Mouse (Mus musculus) activated CD4-positive, CD25-positive, alpha-beta regulatory T cell (primary cell): ENCODE results near the gene Dhrs4. TPM values are rescaled to one million over a fixed set of nuclear protein-coding genes. Genes with fewer than 3 reads are reported as not detected.

Source experiments
- polyA plus RNA-seq, 2 experiments: library from polyadenylated mRNA; unstranded; fragments of 100-300 nt; shearing (Covaris generic); gene quantifications; one replicate each; pipeline ENCODE4 v1.2.1; 2017

Gene Dhrs4
- polyA plus RNA-seq = 10 to 100 TPM; 46.9 to 50.3 TPM

GRCm38 (mm10) chr14:55478651-55479599, at the start of gene Dhrs4:
Gene Dhrs4, plus strand, starts transcription at chr14:55478758.

GRCm38 (mm10) chr14:55490361-55491201, 12.0 kb downstream of the Dhrs4 start, which contains the start of gene Carmil3:
Gene Carmil3, plus strand, starts transcription at chr14:55490651.

GRCm38 (mm10) chr14:55510125-55510731, 31.7 kb downstream of the Dhrs4 start, which contains the start of gene Cpne6:
Gene Cpne6, plus strand, starts transcription at chr14:55510445.

GRCm38 (mm10) chr14:55524785-55525184, 46.2 kb downstream of the Dhrs4 start, which contains the start of gene Nrl:
Gene Nrl, minus strand, starts transcription at chr14:55524981.

Other genes starting within 250 kb of the Dhrs4 start
- gene Carmil3, start 11.9 kb downstream of the Dhrs4 start, polyA plus RNA-seq = 1 to 10 TPM in 1 of 2 experiments, under 1 TPM in 1; 0.97 to 1.0 TPM
- gene Cpne6, start 31.7 kb downstream of the Dhrs4 start, polyA plus RNA-seq = under 1 TPM in 1 of 2 experiments, not detected in 1; 0.75 TPM
- gene Nrl, start 46.2 kb downstream of the Dhrs4 start, polyA plus RNA-seq = under 1 TPM; 0.11 to 0.16 TPM
- 10 to 100 TPM in 1 of 2 experiments, 1 to 10 TPM in 1; 9.6 to 27.7 TPM for gene Pck2, start 61.5 kb downstream of the Dhrs4 start, polyA plus RNA-seq
- 100 to 1,000 TPM; 127 to 137 TPM for gene Dcaf11, start 81.2 kb downstream of the Dhrs4 start, polyA plus RNA-seq
- gene A730061H03Rik, start 81.6 kb downstream of the Dhrs4 start, polyA plus RNA-seq = 1 to 10 TPM; 2.3 to 5.0 TPM
- not detected for gene Fitm1, start 96.9 kb downstream of the Dhrs4 start, polyA plus RNA-seq
- 1,000 to 10,000 TPM; 1,262 to 1,326 TPM for gene Psme1, start 99.4 kb downstream of the Dhrs4 start, polyA plus RNA-seq
- gene Emc9, start 106.5 kb downstream of the Dhrs4 start, polyA plus RNA-seq = 10 to 100 TPM; 29.1 to 38.6 TPM
- gene Psme2, start 112.4 kb downstream of the Dhrs4 start, polyA plus RNA-seq = 1,000 to 10,000 TPM; 1,039 to 1,128 TPM
- gene Rnf31, start 113.0 kb downstream of the Dhrs4 start, polyA plus RNA-seq = 10 to 100 TPM; 30.5 to 62.2 TPM
- gene Irf9, start 124.8 kb downstream of the Dhrs4 start, polyA plus RNA-seq = 100 to 1,000 TPM; 169 to 197 TPM
- 1 to 10 TPM; 2.8 to 5.6 TPM for gene Rec8, start 139.3 kb downstream of the Dhrs4 start, polyA plus RNA-seq
- gene Ipo4, start 157.2 kb downstream of the Dhrs4 start, polyA plus RNA-seq = 10 to 100 TPM; 31.1 to 45.2 TPM
- 1 to 10 TPM; 1.6 to 2.2 TPM for gene Gm49378, start 159.1 kb downstream of the Dhrs4 start, polyA plus RNA-seq
- gene Tm9sf1, start 165.0 kb downstream of the Dhrs4 start, polyA plus RNA-seq = 10 to 100 TPM; 64.4 to 75.6 TPM
- gene Tssk4, start 171.4 kb downstream of the Dhrs4 start, polyA plus RNA-seq = 1 to 10 TPM; 1.3 to 1.6 TPM
- 100 to 1,000 TPM; 101 to 105 TPM for gene Mdp1, start 181.8 kb downstream of the Dhrs4 start, polyA plus RNA-seq
- gene Gmpr2, start 193.2 kb downstream of the Dhrs4 start, polyA plus RNA-seq = 10 to 100 TPM; 34.4 to 55.8 TPM
- gene Nedd8, start 193.4 kb downstream of the Dhrs4 start, polyA plus RNA-seq = 100 to 1,000 TPM; 479 to 482 TPM
- 10 to 100 TPM; 50.8 to 60.2 TPM for gene Tinf2, start 203.1 kb downstream of the Dhrs4 start, polyA plus RNA-seq
- gene Tgm1, start 235.2 kb downstream of the Dhrs4 start, polyA plus RNA-seq = under 1 TPM; 0.32 to 0.81 TPM
- gene Rabggta, start 243.5 kb downstream of the Dhrs4 start, polyA plus RNA-seq = 10 to 100 TPM; 57.8 to 79.6 TPM